Mouse (Mus musculus): ENCODE results near the gene Srebf1. TPM values are rescaled to one million over a fixed set of nuclear protein-coding genes. Genes with fewer than 3 reads are reported as not detected.

Srebf1 gene
- polyA plus RNA-seq, 1 experiment from 2014 or later: 56.7 TPM

DNA sequence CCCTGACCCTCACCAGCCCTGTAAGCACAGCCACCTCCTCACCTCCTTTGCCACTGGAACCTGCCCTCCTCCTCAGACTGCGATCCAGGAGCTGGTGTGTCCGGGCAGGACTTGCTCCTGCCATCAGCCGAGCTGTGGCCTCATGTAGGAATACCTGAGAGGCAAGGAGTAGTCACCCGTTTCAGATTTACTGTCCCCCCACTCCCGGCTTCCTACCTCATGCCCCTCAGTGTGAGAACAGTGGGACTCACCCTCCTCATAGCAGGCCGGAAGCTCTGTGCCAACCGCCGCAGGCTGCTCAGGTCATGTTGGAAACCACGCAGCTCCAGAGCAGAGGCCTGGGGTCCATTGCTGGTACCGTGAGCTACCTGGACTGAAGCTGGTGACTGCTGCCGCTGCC lies 22.0 kb downstream of the Srebf1 start:
- peak overlapping the region; percentile 84 for H3K27ac ChIP-seq
- WGBS: 92% methylated on average over 11 of the region's 11 CpGs
- ATAC-seq: peak; percentile 6; the same call in 1 of the 2 replicates
- H3K4me2 ChIP-seq: no peak overlapping the region; the same call in 1 of the 2 replicates
- no peak overlapping the region for H3K4me3 ChIP-seq
- H3K36me3 ChIP-seq (ENCODE audit: poor library complexity, severe bottlenecking): peaks cover 95% of the 10 kb centered on the region
- H3K4me1 ChIP-seq: peaks cover 17% of the 10 kb centered on the region
- H3K9ac ChIP-seq: peak overlapping the region; percentile 34; the same call in 1 of the 2 replicates
- H3K9me3 ChIP-seq (replicated peaks): no peaks in the 10 kb centered on the region
- H3K27me3 ChIP-seq: no peaks in the 10 kb centered on the region

DNA sequence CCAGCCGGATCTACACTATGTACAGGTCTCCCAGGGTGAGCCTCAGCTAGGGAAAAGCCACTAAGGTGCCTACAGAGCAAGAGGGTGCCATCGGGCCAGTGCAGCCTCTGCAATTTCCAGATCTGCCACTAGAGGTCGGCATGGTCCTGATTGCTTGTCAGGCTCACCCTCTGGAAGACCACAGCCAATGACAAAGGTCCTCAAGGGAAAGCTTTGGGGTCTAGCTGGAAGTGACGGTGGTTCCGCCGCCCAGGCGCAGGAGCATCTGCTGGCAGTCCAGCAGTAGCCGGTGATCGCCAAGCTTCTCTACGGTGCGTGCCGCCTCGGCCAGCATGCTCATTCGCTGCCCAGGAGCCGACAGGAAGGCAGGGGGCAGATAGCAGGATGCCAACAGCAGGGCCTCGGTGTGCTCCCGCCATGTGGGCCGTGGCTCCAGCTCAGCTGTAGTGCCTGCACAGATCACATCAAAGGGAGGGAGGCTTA lies 22.6 kb downstream of the Srebf1 start:
- no peaks in the 10 kb centered on the region for H3K27me3 ChIP-seq
- peak; percentile 86 for ATAC-seq
- H3K4me3 ChIP-seq: 0 out of 2 replicates have a peak overlapping the region, but pooled peaks have one; percentile 4
- peak overlapping the region; percentile 84 for H3K27ac ChIP-seq
- H3K9me3 ChIP-seq (replicated peaks): peaks cover 5% of the 10 kb centered on the region; the same call in 1 of the 2 replicates
- H3K4me1 ChIP-seq: peaks cover 17% of the 10 kb centered on the region
- H3K4me2 ChIP-seq: peak overlapping the region; percentile 36
- H3K9ac ChIP-seq: peak overlapping the region; percentile 57
- H3K36me3 ChIP-seq (ENCODE audit: poor library complexity, severe bottlenecking): peaks cover 95% of the 10 kb centered on the region
- 15% methylated on average over 18 of the region's 18 CpGs for WGBS

DNA sequence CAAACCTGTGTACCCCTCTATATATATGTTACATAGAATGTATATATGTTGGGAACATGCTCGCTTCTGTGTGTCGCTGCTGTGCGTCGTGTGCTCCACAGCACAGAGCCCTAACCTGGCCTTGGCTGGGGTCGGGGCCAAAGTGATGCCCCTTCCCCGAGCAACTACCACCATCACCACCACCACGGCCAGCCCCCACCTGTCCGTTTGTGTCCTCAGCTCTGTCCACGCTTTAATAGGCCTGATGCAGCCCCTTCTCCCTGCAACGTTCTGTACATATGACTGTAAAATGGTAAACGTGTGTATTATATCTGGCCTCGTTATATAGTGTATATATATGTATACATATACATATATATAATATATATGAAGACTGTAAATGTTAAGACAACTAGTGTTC lies 23.7 kb downstream of the Srebf1 start:
- no peak overlapping the region for H3K9ac ChIP-seq
- ATAC-seq: no peak
- 94% methylated on average over 12 of the region's 12 CpGs for WGBS

DNA sequence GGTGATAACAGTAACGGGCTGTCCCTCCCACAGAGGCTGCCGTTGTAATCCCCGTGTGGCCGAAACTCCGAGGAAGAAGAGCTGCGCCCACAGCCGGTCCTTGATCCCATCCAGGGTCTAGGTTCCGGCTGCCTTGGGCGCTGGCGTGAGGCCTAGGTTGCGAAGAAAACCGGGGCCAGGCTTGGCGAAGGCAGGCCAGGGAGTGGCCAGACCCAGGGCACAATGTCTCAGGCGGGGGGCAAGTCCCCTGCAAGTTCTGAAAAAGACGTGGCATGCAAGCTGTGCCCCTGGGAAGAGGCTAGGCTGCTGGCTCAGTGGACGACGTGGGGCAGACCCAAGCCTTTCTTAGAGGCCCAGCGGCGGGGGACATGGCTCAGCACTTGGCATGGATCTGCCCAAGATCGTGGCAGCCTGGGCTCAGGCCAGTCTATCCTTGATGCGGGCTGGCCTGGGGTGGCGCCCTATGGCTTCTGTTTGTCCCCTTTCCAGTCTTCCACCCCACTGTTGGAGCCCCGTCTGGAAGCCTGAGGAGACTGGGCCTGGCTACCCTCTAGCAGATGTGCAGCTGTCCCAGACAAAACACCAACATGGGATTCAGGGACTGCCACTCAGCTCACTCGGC lies 24.3 kb downstream of the Srebf1 start:
- Histone ChIP-seq H3K9ac (no peak overlapping the region), H3K27me3 (no peaks in the 10 kb centered on the region), H3K4me1 (peaks cover 19% of the 10 kb centered on the region), H3K36me3 (ENCODE audit: poor library complexity, severe bottlenecking) (peaks cover 95% of the 10 kb centered on the region), H3K9me3 (replicated peaks) (peaks cover 9% of the 10 kb centered on the region; the same call in 1 of the 2 replicates), H3K27ac (peak overlapping the region; percentile 27; the same call in 1 of the 2 replicates), H3K4me2 (no peak overlapping the region), H3K4me3 (no peak overlapping the region)
- WGBS: 77% methylated on average over 24 of the region's 24 CpGs
- no peak for ATAC-seq

More for the DNA sequence above, 23.7 kb downstream of the Srebf1 start:
- Histone ChIP-seq H3K4me1 (peaks cover 17% of the 10 kb centered on the region), H3K4me2 (no peak overlapping the region), H3K27ac (no peak overlapping the region; the same call in 1 of the 2 replicates), H3K4me3 (no peak overlapping the region), H3K36me3 (ENCODE audit: poor library complexity, severe bottlenecking) (peaks cover 95% of the 10 kb centered on the region), H3K9me3 (replicated peaks) (peaks cover 9% of the 10 kb centered on the region; the same call in 1 of the 2 replicates), H3K27me3 (no peaks in the 10 kb centered on the region)

DNA sequence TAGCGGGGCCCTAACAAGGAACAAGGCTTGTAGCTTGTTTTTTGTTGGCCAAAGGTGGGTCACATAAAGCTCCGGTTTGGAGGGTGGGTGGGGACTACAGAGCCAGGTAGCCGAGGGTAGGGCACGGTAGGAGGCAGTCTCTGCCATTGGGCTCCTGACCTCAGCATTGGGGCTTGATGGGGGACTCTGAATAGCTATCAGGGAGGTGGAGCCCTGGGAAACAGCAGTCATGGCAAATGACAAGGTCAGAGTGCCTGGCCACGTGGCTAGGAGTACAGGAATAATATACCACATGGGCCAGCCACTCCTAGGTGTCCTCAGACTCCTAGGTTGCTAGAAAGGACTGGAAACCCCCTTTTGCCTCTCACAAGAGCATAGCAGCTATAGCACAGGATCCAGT lies 26.0 kb downstream of the Srebf1 start:
- Histone ChIP-seq H3K4me3 (no peak overlapping the region), H3K9ac (no peak overlapping the region), H3K36me3 (ENCODE audit: poor library complexity, severe bottlenecking) (peaks cover 94% of the 10 kb centered on the region), H3K27me3 (no peaks in the 10 kb centered on the region), H3K27ac (peak overlapping the region; percentile 27; the same call in 1 of the 2 replicates), H3K4me2 (no peak overlapping the region), H3K4me1 (peaks cover 16% of the 10 kb centered on the region), H3K9me3 (replicated peaks) (peaks cover 9% of the 10 kb centered on the region; the same call in 1 of the 2 replicates)
- ATAC-seq: no peak
- 78% methylated on average over 5 of the region's 5 CpGs for WGBS

DNA sequence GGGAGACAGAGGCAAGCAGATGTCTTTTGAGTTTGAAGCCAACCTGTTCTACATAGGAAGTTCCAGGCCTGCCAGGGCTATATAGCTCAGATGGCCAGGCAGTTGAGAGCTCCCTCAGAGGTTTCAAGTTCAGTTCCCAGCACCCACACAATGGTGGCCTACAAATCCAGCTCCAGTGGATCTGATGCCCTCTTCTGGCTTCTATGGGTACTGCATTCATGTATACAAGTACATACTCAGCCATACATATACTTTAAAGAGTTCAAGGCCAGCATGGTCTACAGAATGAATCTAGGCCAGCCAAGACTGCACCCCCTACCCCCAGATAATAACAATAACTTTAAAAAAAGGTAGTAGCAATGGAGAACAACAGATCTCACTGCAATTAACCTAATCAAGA lies 27.3 kb downstream of the Srebf1 start:
- Histone ChIP-seq H3K4me2 (no peak overlapping the region), H3K9me3 (replicated peaks) (peaks cover 9% of the 10 kb centered on the region; the same call in 1 of the 2 replicates), H3K9ac (no peak overlapping the region), H3K27me3 (no peaks in the 10 kb centered on the region), H3K4me1 (peaks cover 12% of the 10 kb centered on the region), H3K27ac (no peak overlapping the region), H3K36me3 (ENCODE audit: poor library complexity, severe bottlenecking) (peaks cover 94% of the 10 kb centered on the region), H3K4me3 (no peak overlapping the region)
- ATAC-seq: no peak

DNA sequence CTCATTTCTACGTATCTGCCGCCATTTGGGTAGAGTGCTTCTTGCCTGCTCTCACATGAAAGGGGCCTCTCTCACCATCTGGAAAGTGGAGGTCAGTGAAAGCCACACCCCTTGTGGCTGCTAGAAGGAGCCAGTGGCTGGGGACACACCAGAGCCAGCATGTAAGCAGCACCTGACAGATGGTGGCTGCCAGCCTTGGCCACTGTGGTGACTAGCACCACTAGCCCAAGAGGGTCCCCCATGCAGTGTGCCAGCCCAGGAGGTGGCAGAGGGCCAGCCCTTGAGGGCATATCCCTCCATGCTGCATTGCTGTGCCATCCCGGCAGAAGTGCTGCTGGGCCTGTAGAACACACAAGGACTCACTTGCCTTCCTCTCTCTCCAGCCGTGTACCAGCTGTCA lies 28.8 kb downstream of the Srebf1 start:
- Histone ChIP-seq H3K9me3 (replicated peaks) (peaks cover 9% of the 10 kb centered on the region; the same call in 1 of the 2 replicates), H3K27ac (peak overlapping the region; percentile 68), H3K36me3 (ENCODE audit: poor library complexity, severe bottlenecking) (peaks cover 97% of the 10 kb centered on the region), H3K4me3 (no peak overlapping the region), H3K4me2 (no peak overlapping the region), H3K27me3 (no peaks in the 10 kb centered on the region), H3K9ac (no peak overlapping the region), H3K4me1 (peaks cover 8% of the 10 kb centered on the region; the same call in 1 of the 2 replicates)
- ATAC-seq: peak; percentile 63
- 79% methylated on average over 4 of the region's 4 CpGs for WGBS

DNA sequence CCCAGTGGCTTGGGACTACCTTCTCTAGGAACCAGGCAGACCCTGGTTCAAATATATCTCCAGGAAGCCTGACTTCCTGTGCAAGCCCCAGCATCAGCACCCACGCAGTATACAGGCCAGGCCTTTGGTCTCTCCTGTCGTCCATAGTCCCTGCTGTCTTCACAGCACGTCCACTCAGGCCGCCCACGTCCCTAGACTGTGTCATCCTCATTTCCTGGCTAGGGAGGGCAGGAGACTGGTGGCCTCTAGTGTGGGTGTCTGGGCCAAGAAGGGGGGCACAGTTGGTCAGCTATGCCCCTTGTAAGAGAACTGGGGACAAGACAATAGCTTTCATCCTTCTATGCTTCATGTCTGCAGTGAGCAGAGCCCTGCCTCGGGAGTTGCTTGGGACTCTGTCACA lies 29.8 kb downstream of the Srebf1 start:
- Histone ChIP-seq H3K4me1 (peaks cover 8% of the 10 kb centered on the region; the same call in 1 of the 2 replicates), H3K36me3 (ENCODE audit: poor library complexity, severe bottlenecking) (peaks cover 97% of the 10 kb centered on the region), H3K4me3 (no peak overlapping the region), H3K4me2 (no peak overlapping the region), H3K27ac (peak overlapping the region; percentile 68; the same call in 1 of the 2 replicates), H3K9me3 (replicated peaks) (peaks cover 9% of the 10 kb centered on the region; the same call in 1 of the 2 replicates), H3K27me3 (no peaks in the 10 kb centered on the region), H3K9ac (no peak overlapping the region)
- ATAC-seq: no peak
- WGBS: 78% methylated on average over 6 of the region's 6 CpGs

DNA sequence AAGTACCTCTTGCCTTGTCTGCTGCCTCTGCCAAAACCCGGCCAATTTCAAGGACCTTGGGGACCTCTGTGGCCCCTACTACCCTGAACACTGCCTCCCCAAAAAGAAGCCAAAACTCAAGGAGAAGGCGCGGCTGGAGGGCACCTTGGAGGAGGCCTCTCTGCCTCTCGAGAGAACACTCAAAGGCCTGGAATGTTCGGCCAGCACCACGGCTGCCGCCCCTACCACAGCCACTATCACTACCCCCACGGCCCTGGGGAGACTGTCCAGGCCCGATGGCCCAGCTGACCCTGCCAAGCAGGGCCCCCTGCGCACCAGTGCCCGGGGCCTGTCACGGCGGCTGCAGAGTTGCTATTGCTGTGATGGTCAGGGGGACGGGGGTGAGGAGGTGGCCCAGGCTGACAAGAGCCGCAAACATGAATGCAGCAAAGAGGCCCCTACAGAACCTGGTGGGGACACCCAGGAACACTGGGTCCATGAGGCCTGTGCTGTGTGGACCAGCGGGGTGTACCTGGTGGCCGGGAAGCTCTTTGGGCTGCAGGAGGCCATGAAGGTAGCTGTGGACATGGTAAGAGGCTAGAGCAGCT lies 32.2 kb downstream of the Srebf1 start:
- peaks cover 99% of the 10 kb centered on the region for H3K36me3 ChIP-seq (ENCODE audit: poor library complexity, severe bottlenecking)
- H3K9ac ChIP-seq: no peak overlapping the region
- H3K4me2 ChIP-seq: no peak overlapping the region
- H3K4me1 ChIP-seq: peaks cover 22% of the 10 kb centered on the region
- H3K27me3 ChIP-seq: no peaks in the 10 kb centered on the region
- H3K4me3 ChIP-seq: no peak overlapping the region
- no peak for ATAC-seq
- H3K9me3 ChIP-seq (replicated peaks): peaks cover 9% of the 10 kb centered on the region; the same call in 1 of the 2 replicates
- 95% methylated on average over 17 of the region's 17 CpGs for WGBS
- H3K27ac ChIP-seq: no peak overlapping the region

DNA sequence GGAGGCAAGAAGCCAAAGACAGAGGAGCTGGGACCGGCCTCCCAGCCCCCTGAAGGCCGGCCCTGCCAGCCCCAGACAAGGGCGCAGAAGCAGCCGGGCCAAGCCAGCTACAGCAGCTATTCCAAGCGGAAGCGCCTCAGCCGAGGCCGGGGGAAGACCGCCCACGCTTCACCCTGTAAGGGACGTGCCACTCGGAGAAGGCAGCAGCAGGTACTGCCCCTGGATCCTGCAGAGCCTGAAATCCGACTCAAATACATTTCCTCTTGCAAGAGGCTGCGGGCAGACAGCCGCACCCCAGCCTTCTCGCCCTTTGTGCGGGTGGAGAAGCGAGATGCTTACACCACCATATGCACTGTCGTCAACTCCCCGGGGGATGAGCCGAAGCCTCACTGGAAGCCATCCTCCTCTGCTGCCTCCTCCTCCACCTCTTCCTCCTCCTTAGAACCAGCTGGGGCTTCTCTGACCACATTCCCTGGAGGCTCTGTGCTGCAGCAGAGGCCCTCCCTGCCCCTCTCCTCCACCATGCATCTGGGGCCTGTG lies 32.8 kb downstream of the Srebf1 start:
- Histone ChIP-seq H3K27me3 (no peaks in the 10 kb centered on the region), H3K4me3 (no peak overlapping the region), H3K4me2 (no peak overlapping the region), H3K36me3 (ENCODE audit: poor library complexity, severe bottlenecking) (peaks cover 95% of the 10 kb centered on the region), H3K4me1 (peaks cover 27% of the 10 kb centered on the region), H3K9me3 (replicated peaks) (0 out of 2 replicates have a peak, but pooled peaks cover 3% of the 10 kb centered on the region), H3K9ac (no peak overlapping the region), H3K27ac (peak overlapping the region; percentile 35; the same call in 1 of the 2 replicates)
- 84% methylated on average over 21 of the region's 21 CpGs for WGBS
- ATAC-seq: no peak

DNA sequence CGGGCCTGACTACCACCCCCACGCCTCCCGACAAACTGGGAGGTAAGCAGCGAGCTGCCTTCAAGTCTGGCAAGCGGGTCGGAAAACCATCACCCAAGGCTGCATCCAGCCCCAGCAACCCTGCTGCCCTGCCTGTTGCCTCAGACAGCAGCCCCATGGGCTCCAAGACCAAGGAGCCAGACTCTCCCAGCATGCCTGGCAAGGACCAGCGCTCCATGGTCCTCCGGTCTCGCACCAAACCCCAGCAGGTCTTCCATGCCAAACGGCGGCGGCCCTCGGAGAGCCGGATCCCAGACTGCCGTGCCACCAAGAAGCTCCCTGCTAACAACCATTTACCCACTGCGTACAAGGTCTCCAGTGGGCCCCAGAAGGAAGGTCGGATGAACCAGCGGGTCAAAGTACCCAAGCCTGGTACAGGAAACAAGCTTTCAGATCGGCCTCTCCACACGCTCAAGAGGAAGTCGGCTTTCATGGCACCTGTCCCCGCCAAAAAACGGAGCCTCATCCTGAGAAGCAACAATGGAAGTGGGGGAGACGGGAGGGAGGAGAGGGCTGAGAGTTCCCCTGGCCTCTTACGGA lies 34.0 kb downstream of the Srebf1 start:
- H3K4me1 ChIP-seq: peaks cover 36% of the 10 kb centered on the region
- 89% methylated on average over 25 of the region's 25 CpGs for WGBS
- no peak for ATAC-seq
- no peak overlapping the region for H3K4me2 ChIP-seq
- peaks cover 83% of the 10 kb centered on the region for H3K36me3 ChIP-seq (ENCODE audit: poor library complexity, severe bottlenecking)
- no peak overlapping the region for H3K27ac ChIP-seq
- no peak overlapping the region for H3K9ac ChIP-seq
- H3K9me3 ChIP-seq (replicated peaks): no peaks in the 10 kb centered on the region
- no peaks in the 10 kb centered on the region for H3K27me3 ChIP-seq
- H3K4me3 ChIP-seq: no peak overlapping the region

DNA sequence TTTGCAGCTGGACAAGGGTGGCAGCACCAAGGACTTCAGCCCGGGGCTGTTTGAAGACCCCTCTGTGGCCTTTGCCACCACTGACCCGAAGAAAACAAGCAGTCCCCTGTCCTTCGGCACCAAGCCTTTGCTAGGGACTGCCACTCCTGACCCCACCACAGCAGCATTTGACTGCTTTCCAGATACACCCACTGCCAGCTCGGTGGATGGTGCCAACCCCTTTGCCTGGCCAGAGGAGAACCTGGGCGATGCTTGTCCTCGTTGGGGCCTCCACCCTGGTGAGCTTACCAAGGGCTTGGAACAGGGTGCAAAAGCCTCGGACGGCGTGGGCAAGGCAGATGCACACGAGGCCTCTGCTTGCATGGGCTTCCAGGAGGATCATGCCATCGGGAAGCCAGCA lies 35.3 kb downstream of the Srebf1 start:
- ATAC-seq: no peak
- no peak overlapping the region for H3K27ac ChIP-seq
- no peak overlapping the region for H3K4me3 ChIP-seq
- H3K4me1 ChIP-seq: peaks cover 44% of the 10 kb centered on the region
- H3K27me3 ChIP-seq: no peaks in the 10 kb centered on the region
- 0 out of 2 replicates have a peak overlapping the region, but pooled peaks have one; percentile 5 for H3K9ac ChIP-seq
- H3K36me3 ChIP-seq (ENCODE audit: poor library complexity, severe bottlenecking): peaks cover 71% of the 10 kb centered on the region
- WGBS: 93% methylated on average over 11 of the region's 11 CpGs
- H3K9me3 ChIP-seq (replicated peaks): no peaks in the 10 kb centered on the region
- no peak overlapping the region for H3K4me2 ChIP-seq

All from forebrain, embryonic 13.5 days (tissue).